Mouse (Mus musculus) midbrain, embryonic 13.5 days (tissue): ENCODE results near the gene Zmat5. TPM values are rescaled to one million over a fixed set of nuclear protein-coding genes. Genes with fewer than 3 reads are reported as not detected.

ENCODE experiments used
- ATAC-seq: fragments of 200-750 bp; cut with Nextera tagmentation; 2 replicates; pipeline ENCODE4 v1.8.0; 2017; ENCODE audit warnings: mild to moderate bottlenecking, moderate TSS enrichment, moderate library complexity
- H3K27ac ChIP-seq: fragments of 300-500 bp; sonication (generic); 2 replicates; pipeline ENCODE4 v1.5.1; 2015; ENCODE audit warnings: inconsistent platforms, mild to moderate bottlenecking, moderate library complexity
- H3K27me3 ChIP-seq: fragments of 300-500 bp; sonication (generic); 2 replicates; pipeline ENCODE4 v1.6.1; 2015; ENCODE audit warnings: mild to moderate bottlenecking, inconsistent platforms
- H3K36me3 ChIP-seq: fragments of 300-500 bp; sonication (generic); 2 replicates; pipeline ENCODE4 v1.6.1; 2015; ENCODE audit warnings: mild to moderate bottlenecking, inconsistent platforms
- H3K4me1 ChIP-seq: fragments of 300-500 bp; sonication (generic); replicated peaks from 2 replicates; pipeline ENCODE4 v1.6.1; 2015; ENCODE audit warnings: inconsistent platforms
- H3K4me2 ChIP-seq: fragments of 300-500 bp; sonication (generic); replicated peaks from 2 replicates; pipeline ENCODE4 v1.6.1; 2015; ENCODE audit warnings: moderate library complexity, mild to moderate bottlenecking, inconsistent platforms
- H3K4me3 ChIP-seq: fragments of 300-500 bp; sonication (generic); replicated peaks from 2 replicates; pipeline ENCODE4 v1.5.1; 2015; ENCODE audit warnings: mild to moderate bottlenecking, inconsistent platforms
- H3K9ac ChIP-seq: fragments of 300-500 bp; sonication (generic); replicated peaks from 2 replicates; pipeline ENCODE4 v1.6.1; 2015; ENCODE audit warnings: mild to moderate bottlenecking, inconsistent platforms
- H3K9me3 ChIP-seq: fragments of 300-500 bp; sonication (generic); 2 replicates; pipeline ENCODE4 v1.6.1; 2016; ENCODE audit warnings: mild to moderate bottlenecking, inconsistent platforms
- WGBS: fragments of 180-500 bp; shearing (Covaris S2); methylation state at CpG from one replicate; pipeline ENCODE4 v1.1.7; 2015; 5-methylcytosine and 5-hydroxymethylcytosine counted together
- polyA plus RNA-seq: library from polyadenylated mRNA; unstranded; fragments of >200 nt; fragmentation: Nextera tagmentation; extraction: Ambion mirVana; gene quantifications from 2 replicates; pipeline ENCODE4 v1.2.1, GENCODE M21; 2015

Gene Zmat5
- polyA plus RNA-seq, 1 experiment from 2014 or later, result 72.9 TPM

DNA sequence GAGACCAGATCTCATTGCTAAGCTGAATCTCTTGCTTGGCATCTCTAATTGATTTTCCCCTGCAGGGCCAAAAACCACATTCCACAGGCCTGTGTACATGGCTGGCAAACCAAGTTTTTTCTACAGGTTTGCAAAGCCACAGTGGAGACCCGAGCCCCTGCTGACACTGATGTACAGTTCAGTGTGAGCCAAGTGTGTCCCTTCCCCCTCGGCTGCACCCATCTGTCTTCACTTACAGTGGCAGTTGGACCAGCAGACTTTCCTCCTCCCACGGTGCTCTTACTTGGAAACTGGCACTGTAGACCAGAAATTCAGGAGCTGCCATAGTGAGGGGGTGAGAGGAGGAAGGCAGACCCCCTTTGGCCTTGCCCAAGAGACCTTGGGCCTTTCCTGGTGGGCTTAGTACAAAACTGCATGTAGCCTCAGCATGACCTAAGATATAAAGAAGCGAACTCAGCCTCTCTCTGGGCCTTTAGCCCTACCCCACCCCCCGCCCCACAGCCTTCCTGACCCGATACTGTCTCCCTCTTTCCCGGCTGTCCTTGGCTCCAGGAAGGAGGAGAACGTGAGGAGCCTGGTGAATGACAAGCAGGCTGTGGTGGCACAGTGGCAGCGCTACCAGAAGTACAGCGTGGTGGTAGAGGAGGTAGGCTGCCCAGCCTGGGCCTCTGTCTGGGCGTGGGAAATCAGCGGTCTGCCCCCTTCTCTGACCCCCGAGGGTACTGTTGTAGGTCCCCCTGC, 25.6 kb upstream of the Zmat5 start:
- Histone ChIP-seq H3K9me3 (no peaks in the 10 kb centered on the region), H3K9ac (no peak overlapping the region), H3K4me2 (no peak overlapping the region), H3K4me1 (peaks cover 4% of the 10 kb centered on the region; the same call in 1 of the 2 replicates), H3K4me3 (no peak overlapping the region), H3K27me3 (no peaks in the 10 kb centered on the region), H3K36me3 (peaks cover 89% of the 10 kb centered on the region), H3K27ac (0 out of 2 replicates have a peak overlapping the region, but pooled peaks have one; percentile 41)
- WGBS, result 89% methylated on average over 13 of the region's 13 CpGs
- no peak for ATAC-seq

DNA sequence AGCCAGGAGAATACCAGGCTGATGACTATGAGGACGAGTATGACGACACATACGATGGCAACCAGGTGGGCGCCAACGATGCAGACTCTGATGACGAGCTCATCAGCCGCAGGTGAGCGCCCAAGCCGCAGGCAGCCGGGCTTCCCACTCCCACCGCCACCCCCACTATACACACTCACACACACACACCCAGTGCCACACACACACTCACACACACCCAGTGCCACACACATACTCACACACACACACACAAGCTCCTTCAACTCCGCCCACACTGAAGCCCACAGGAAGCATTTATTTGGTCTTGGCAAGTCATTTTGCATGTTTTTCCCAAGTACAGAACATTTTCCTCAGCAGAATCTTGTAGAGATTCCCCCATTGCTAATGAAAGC, 25.0 kb upstream of the Zmat5 start:
- Histone ChIP-seq H3K4me1 (peaks cover 4% of the 10 kb centered on the region; the same call in 1 of the 2 replicates), H3K4me3 (no peak overlapping the region), H3K9ac (no peak overlapping the region), H3K36me3 (peaks cover 89% of the 10 kb centered on the region), H3K9me3 (no peaks in the 10 kb centered on the region), H3K4me2 (no peak overlapping the region), H3K27me3 (no peaks in the 10 kb centered on the region), H3K27ac (0 out of 2 replicates have a peak overlapping the region, but pooled peaks have one; percentile 41)
- ATAC-seq, result no peak
- WGBS, result 87% methylated on average over 12 of the region's 12 CpGs

DNA sequence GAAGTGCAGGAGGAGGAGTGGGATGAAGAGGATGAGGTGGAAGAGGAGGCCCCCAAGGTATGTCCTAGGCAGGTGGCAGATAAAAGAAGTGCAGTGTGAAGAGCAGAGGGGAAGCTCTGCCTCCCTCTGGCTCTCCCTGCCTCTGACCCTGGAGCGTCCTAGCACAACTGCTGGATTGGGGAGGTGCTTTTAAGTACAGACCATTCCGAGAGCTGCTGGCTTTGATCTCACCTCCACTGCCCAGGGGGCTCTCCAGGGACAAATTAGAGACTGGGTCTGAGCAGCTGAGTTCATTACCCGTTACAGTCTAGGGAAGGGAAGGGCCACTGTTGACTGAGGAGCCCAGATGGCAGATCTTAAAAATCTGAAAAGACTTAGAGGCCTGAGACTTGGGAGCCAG, 24.4 kb upstream of the Zmat5 start:
- ATAC-seq, result peak; percentile 45; the same call in 1 of the 2 replicates
- H3K4me1 ChIP-seq, result peaks cover 4% of the 10 kb centered on the region; the same call in 1 of the 2 replicates
- peak overlapping the region; percentile 41; the same call in 1 of the 2 replicates for H3K27ac ChIP-seq
- H3K4me2 ChIP-seq, result no peak overlapping the region
- no peaks in the 10 kb centered on the region for H3K9me3 ChIP-seq
- no peak overlapping the region for H3K4me3 ChIP-seq
- WGBS, result 54% methylated on average over 3 of the region's 3 CpGs
- H3K9ac ChIP-seq, result no peak overlapping the region
- H3K27me3 ChIP-seq, result no peaks in the 10 kb centered on the region
- H3K36me3 ChIP-seq, result peaks cover 88% of the 10 kb centered on the region

DNA sequence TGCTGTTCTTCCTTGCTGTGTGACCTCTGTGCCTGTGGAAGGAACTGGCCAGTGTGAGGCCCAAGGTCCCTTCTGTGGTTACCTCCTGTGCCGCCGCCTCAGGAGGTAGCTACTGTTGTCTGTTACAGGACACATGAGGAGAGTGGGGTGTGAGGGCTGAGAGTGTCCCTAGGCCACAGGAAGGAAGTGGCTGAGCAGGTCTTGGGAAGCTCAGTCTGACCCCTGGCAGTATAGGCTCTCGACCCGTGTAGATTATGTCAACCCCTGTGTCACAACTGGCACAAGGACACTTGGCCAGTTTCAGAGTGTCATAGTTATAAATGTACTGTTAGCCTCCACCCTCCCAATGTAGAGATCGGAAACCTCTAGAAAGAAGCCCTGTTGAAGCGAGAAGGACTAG, 21.0 kb upstream of the Zmat5 start:
- H3K4me3 ChIP-seq, result no peak overlapping the region
- peaks cover 64% of the 10 kb centered on the region for H3K36me3 ChIP-seq
- H3K9me3 ChIP-seq, result no peaks in the 10 kb centered on the region
- H3K9ac ChIP-seq, result no peak overlapping the region
- ATAC-seq, result no peak
- no peaks in the 10 kb centered on the region for H3K27me3 ChIP-seq
- no peak overlapping the region for H3K4me2 ChIP-seq
- no peak overlapping the region for H3K27ac ChIP-seq
- WGBS, result 90% methylated on average over 6 of the region's 6 CpGs
- H3K4me1 ChIP-seq, result peaks cover 4% of the 10 kb centered on the region; the same call in 1 of the 2 replicates

DNA sequence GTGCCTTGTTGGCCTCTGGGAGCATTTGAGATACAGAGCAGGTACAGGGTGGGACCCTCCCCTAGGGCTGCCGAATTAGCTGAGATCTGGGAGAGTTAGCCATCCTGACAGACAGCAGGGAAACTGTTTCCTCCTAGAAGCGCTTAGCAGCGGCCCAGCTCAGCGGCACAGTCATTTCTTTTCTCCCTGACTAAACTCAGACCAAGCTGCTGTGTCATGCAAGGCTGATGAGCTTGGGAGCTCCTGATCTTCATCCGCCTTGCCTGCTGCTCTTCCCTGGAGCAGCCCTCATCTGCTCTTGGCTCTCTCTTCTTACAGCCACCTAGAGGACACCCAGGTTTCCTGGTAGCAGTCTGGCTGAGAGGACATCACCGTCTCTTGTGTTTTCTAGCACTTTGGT, 20.3 kb upstream of the Zmat5 start:
- Histone ChIP-seq H3K9me3 (no peaks in the 10 kb centered on the region), H3K4me2 (no peak overlapping the region), H3K27ac (no peak overlapping the region), H3K4me1 (peaks cover 4% of the 10 kb centered on the region; the same call in 1 of the 2 replicates), H3K4me3 (no peak overlapping the region), H3K9ac (no peak overlapping the region), H3K36me3 (peaks cover 57% of the 10 kb centered on the region), H3K27me3 (no peaks in the 10 kb centered on the region)
- ATAC-seq, result no peak
- WGBS, result 81% methylated on average over 6 of the region's 6 CpGs

DNA sequence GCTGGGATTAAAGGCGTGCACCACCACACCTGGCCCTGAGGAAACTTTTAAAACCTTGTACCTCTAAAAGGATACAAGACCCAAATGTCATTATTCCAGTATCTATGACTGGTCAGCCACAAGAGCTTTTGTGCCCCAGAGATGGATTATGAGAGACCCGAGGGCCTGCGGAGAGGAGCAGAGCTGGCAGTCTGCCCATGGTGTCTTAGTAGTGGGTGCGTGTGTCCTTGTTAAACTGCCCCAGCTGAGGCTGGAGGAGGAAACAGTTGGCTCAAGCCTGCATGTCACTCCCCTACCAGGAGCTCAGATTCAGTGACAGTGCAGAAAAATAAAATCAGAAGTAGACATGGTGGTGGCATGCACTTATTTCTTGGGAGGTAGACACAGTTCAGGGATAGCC, 19.4 kb upstream of the Zmat5 start:
- 86% methylated on average over 4 of the region's 4 CpGs for WGBS
- Histone ChIP-seq H3K4me2 (no peak overlapping the region), H3K9ac (no peak overlapping the region), H3K4me1 (no peaks in the 10 kb centered on the region), H3K27ac (no peak overlapping the region), H3K27me3 (no peaks in the 10 kb centered on the region), H3K36me3 (peaks cover 48% of the 10 kb centered on the region), H3K9me3 (no peaks in the 10 kb centered on the region), H3K4me3 (no peak overlapping the region)
- ATAC-seq, result no peak

DNA sequence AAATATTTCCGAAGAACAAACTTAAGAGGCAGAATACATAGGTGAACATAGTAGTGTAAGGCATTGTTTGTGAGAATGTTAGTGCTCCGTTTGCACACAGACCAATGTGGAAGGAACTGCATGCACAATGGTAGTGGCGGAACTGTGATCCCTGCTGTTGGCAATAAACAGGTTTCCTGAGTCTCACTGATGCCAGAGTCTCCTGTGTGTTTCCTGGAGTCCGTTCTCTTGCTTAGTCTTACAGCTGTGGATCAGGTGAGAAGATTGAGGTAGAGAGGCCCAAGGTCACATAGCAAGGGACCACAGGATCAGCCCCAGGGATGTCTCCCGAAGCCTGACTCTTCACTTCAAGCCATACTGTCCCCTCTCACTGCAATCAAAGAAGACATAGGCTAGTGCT, 19.0 kb upstream of the Zmat5 start:
- no peaks in the 10 kb centered on the region for H3K27me3 ChIP-seq
- no peak overlapping the region for H3K27ac ChIP-seq
- H3K36me3 ChIP-seq, result peaks cover 45% of the 10 kb centered on the region
- no peak overlapping the region for H3K4me3 ChIP-seq
- 86% methylated on average over 5 of the region's 5 CpGs for WGBS
- no peaks in the 10 kb centered on the region for H3K4me1 ChIP-seq
- no peak for ATAC-seq
- H3K9me3 ChIP-seq, result no peaks in the 10 kb centered on the region
- no peak overlapping the region for H3K9ac ChIP-seq
- no peak overlapping the region for H3K4me2 ChIP-seq

DNA sequence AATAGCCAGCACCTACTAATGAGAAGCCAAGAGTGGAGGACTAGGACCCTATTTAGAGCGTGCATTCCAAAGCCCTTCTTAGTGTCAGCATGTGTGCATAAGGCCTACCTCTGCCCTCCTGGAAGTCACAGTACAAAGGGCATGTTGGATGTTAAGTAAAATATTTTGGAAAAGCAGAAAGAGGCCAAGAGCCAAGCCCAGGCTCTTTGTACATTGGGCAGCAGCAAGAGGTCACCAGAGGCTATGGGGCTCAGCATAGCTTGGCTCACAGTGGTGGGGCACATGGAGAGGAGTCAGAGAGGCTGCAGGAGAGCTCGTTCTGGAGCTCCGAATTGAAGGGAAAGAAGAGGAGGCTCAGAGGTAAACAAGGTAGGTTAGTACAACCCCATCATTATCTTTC, 17.5 kb upstream of the Zmat5 start:
- 78% methylated on average over 3 of the region's 3 CpGs for whole genome bisulfite sequencing
- Histone ChIP-seq H3K9me3 (no peaks in the 10 kb centered on the region), H3K4me3 (no peak overlapping the region)

DNA sequence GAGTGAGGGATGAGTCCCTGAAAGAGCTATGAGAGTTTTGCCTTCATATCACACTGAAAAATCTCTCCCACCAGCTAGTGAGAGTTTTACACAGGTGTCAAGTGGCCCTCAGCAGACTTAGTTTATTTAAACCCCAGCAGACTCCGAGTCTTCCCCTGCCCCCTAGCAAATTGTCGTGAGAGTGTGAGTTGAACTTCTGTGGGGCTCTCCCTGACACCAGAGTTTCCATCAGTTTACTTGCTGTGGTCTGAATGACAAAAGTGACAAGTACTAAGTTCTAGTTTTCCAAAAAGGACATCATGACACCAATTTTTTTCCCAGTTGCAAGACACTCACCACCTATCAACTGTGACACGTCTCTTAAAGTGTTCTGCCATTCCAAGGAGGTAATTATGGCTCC, 16.6 kb upstream of the Zmat5 start:
- Histone ChIP-seq H3K4me3 (no peak overlapping the region), H3K27ac (no peak overlapping the region), H3K36me3 (peaks cover 21% of the 10 kb centered on the region), H3K9me3 (no peaks in the 10 kb centered on the region), H3K4me2 (no peak overlapping the region), H3K9ac (no peak overlapping the region), H3K4me1 (no peaks in the 10 kb centered on the region), H3K27me3 (no peaks in the 10 kb centered on the region)
- WGBS, result 79% methylated on average over 3 of the region's 3 CpGs
- no peak for ATAC-seq

More for the DNA sequence above, 17.5 kb upstream of the Zmat5 start:
- Histone ChIP-seq H3K4me1 (no peaks in the 10 kb centered on the region), H3K9ac (no peak overlapping the region), H3K36me3 (peaks cover 30% of the 10 kb centered on the region), H3K4me2 (no peak overlapping the region), H3K27ac (no peak overlapping the region), H3K27me3 (no peaks in the 10 kb centered on the region)
- no peak for ATAC-seq

DNA sequence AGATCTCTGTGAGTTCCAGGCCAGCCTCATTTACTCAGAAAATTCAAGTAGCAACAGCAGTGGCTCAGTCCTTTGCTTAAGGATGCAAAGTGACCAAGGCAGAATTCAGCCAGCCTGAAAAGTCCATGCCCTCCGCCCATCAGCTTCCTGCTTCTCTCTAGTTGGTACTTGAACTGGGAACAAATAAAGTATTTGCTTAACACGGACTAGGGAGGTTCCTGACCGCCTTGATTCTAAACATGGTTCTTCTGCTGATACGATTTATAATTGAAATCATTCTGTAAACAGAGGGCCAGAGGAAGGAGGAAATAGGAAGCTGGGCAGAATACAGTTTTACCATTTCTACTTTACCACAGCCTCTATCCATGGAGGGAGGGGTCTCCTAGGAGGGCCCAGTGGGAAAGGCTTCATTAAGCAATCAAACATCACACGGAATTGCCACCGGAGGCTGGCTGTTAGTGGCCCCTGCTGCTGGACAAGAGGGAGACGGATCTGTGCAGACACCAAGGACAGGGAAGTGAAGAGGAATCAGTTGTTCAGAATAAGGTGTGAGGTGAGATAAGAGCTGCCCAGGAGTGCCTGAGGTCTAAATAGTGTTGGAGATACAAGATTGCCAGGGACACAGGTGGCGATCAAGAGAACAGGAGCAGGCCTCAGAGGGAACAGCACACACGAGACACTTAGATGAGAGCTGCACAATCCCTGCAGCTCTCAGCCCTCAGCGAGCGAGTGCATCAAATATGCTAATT, 15.7 kb upstream of the Zmat5 start:
- ATAC-seq, result no peak
- Histone ChIP-seq H3K9me3 (no peaks in the 10 kb centered on the region), H3K27ac (no peak overlapping the region), H3K4me2 (no peak overlapping the region), H3K36me3 (peaks cover 12% of the 10 kb centered on the region), H3K4me1 (no peaks in the 10 kb centered on the region), H3K27me3 (no peaks in the 10 kb centered on the region), H3K9ac (no peak overlapping the region), H3K4me3 (no peak overlapping the region)
- 65% methylated on average over 11 of the region's 11 CpGs for WGBS

DNA sequence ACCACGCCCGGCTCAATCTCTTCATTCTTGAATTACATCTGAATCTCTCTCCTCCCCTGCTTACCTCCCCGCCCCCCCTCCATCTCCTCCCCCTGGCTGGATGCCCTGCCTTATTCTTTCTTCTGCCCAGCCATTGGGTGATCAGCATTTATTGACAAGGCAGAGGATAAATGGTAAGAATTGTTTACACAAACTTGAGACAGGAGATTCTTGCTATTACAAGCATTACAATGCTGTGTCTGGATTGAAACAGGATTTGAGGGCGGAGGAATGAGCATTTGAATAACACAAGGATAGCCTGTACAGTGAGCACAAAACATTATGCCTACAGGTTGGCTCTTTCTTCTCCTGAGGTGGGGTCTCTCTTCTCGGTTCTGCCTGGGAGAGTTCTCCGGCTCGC, 14.1 kb upstream of the Zmat5 start:
- Histone ChIP-seq H3K4me3 (no peak overlapping the region), H3K27me3 (no peaks in the 10 kb centered on the region), H3K27ac (no peak overlapping the region), H3K36me3 (no peaks in the 10 kb centered on the region), H3K4me1 (no peaks in the 10 kb centered on the region), H3K9ac (no peak overlapping the region), H3K9me3 (no peaks in the 10 kb centered on the region), H3K4me2 (no peak overlapping the region)
- 85% methylated on average over 7 of the region's 7 CpGs for WGBS
- ATAC-seq, result no peak

DNA sequence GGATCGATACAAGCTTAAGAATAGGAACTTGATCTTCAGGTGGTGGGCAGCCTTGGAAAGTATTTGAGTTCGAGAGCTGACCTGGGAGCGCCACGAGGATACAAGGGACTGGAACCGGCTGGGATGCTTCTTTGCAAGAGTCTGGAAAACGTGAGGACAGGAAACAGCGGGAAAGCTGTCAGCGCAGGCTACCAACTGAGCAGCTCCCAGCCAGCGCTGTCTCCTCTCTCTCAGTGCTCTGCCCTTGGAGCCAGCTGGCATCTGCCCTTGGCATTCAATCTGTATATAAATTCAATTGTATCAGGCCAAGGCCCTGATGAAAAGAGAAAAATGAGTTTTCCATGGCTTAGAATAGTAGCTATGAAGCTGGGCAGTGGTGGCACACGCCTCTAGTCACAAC, 13.3 kb upstream of the Zmat5 start:
- 64% methylated on average over 10 of the region's 10 CpGs for WGBS

More for the DNA sequence above, 13.3 kb upstream of the Zmat5 start:
- ATAC-seq, result no peak
- Histone ChIP-seq H3K9me3 (no peaks in the 10 kb centered on the region), H3K9ac (no peak overlapping the region), H3K27me3 (no peaks in the 10 kb centered on the region), H3K4me3 (no peak overlapping the region), H3K4me2 (no peak overlapping the region), H3K36me3 (no peaks in the 10 kb centered on the region), H3K27ac (no peak overlapping the region), H3K4me1 (no peaks in the 10 kb centered on the region)
